Mouse (Mus musculus): ENCODE data around the gene Otulin. TPM values are rescaled to one million over a fixed set of nuclear protein-coding genes. Genes with fewer than 3 reads are reported as not detected.

The Otulin gene
- polyA plus RNA-seq, 1 experiment, result 23.7 TPM

- peak; percentile 63 for DNase-seq (ENCODE audit: low read depth)
Measured at GRCm38 (mm10) chr15:27558456-27559147, 71.9 kb downstream of the Otulin start.

GRCm38 (mm10) chr15:27553554-27553953 lies 76.9 kb downstream of the Otulin start:
- no peak for DNase-seq (ENCODE audit: low read depth)
- no peak for TF ChIP-seq POLR2A (IDR thresholded peaks at IDR 0.05; ENCODE audit: borderline replicate concordance, extremely low read depth, insufficient read depth, insufficient read length, poor library complexity, severe bottlenecking)
- no peak for TF ChIP-seq CTCF (IDR thresholded peaks at IDR 0.05; ENCODE audit: borderline replicate concordance, extremely low read depth, insufficient read depth, insufficient read length)

More at GRCm38 (mm10) chr15:27558456-27559147, 71.9 kb downstream of the Otulin start:
- TF ChIP-seq CTCF (IDR thresholded peaks at IDR 0.05; ENCODE audit: borderline replicate concordance, extremely low read depth, insufficient read depth, insufficient read length), result no peak
- no peak for TF ChIP-seq POLR2A (IDR thresholded peaks at IDR 0.05; ENCODE audit: borderline replicate concordance, extremely low read depth, insufficient read depth, insufficient read length, poor library complexity, severe bottlenecking)

- TF ChIP-seq CTCF (IDR thresholded peaks at IDR 0.05; ENCODE audit: borderline replicate concordance, extremely low read depth, insufficient read depth, insufficient read length) (no peak), POLR2A (IDR thresholded peaks at IDR 0.05; ENCODE audit: borderline replicate concordance, extremely low read depth, insufficient read depth, insufficient read length, poor library complexity, severe bottlenecking) (no peak)
- DNase-seq (ENCODE audit: low read depth), result no peak
Measured at GRCm38 (mm10) chr15:27552129-27552700, 78.3 kb downstream of the Otulin start.

GRCm38 (mm10) chr15:27551117-27552114 lies 79.1 kb downstream of the Otulin start:
- no peak for TF ChIP-seq CTCF (IDR thresholded peaks at IDR 0.05; ENCODE audit: borderline replicate concordance, extremely low read depth, insufficient read depth, insufficient read length)
- no peak for TF ChIP-seq POLR2A (IDR thresholded peaks at IDR 0.05; ENCODE audit: borderline replicate concordance, extremely low read depth, insufficient read depth, insufficient read length, poor library complexity, severe bottlenecking)
- no peak for DNase-seq (ENCODE audit: low read depth)

GRCm38 (mm10) chr15:27550358-27550992 lies 80.0 kb downstream of the Otulin start:
- DNase-seq (ENCODE audit: low read depth), result no peak
- TF ChIP-seq CTCF (IDR thresholded peaks at IDR 0.05; ENCODE audit: borderline replicate concordance, extremely low read depth, insufficient read depth, insufficient read length), result no peak
- no peak for TF ChIP-seq POLR2A (IDR thresholded peaks at IDR 0.05; ENCODE audit: borderline replicate concordance, extremely low read depth, insufficient read depth, insufficient read length, poor library complexity, severe bottlenecking)

- TF ChIP-seq POLR2A (IDR thresholded peaks at IDR 0.05; ENCODE audit: borderline replicate concordance, extremely low read depth, insufficient read depth, insufficient read length, poor library complexity, severe bottlenecking) (no peak), CTCF (IDR thresholded peaks at IDR 0.05; ENCODE audit: borderline replicate concordance, extremely low read depth, insufficient read depth, insufficient read length) (no peak)
- peak; percentile 49 for DNase-seq (ENCODE audit: low read depth)
Measured at GRCm38 (mm10) chr15:27549878-27550277, 80.6 kb downstream of the Otulin start.

- DNase-seq (ENCODE audit: low read depth), result no peak
- TF ChIP-seq CTCF (IDR thresholded peaks at IDR 0.05; ENCODE audit: borderline replicate concordance, extremely low read depth, insufficient read depth, insufficient read length), result no peak
- no peak for TF ChIP-seq POLR2A (IDR thresholded peaks at IDR 0.05; ENCODE audit: borderline replicate concordance, extremely low read depth, insufficient read depth, insufficient read length, poor library complexity, severe bottlenecking)
Measured at GRCm38 (mm10) chr15:27549071-27549470, 81.4 kb downstream of the Otulin start.

GRCm38 (mm10) chr15:27548110-27548509 lies 82.4 kb downstream of the Otulin start:
- TF ChIP-seq CTCF (IDR thresholded peaks at IDR 0.05; ENCODE audit: borderline replicate concordance, extremely low read depth, insufficient read depth, insufficient read length), result no peak
- no peak for TF ChIP-seq POLR2A (IDR thresholded peaks at IDR 0.05; ENCODE audit: borderline replicate concordance, extremely low read depth, insufficient read depth, insufficient read length, poor library complexity, severe bottlenecking)
- DNase-seq (ENCODE audit: low read depth), result no peak

- TF ChIP-seq CTCF (IDR thresholded peaks at IDR 0.05; ENCODE audit: borderline replicate concordance, extremely low read depth, insufficient read depth, insufficient read length) (no peak), POLR2A (IDR thresholded peaks at IDR 0.05; ENCODE audit: borderline replicate concordance, extremely low read depth, insufficient read depth, insufficient read length, poor library complexity, severe bottlenecking) (no peak)
- no peak for DNase-seq (ENCODE audit: low read depth)
Measured at GRCm38 (mm10) chr15:27545203-27545602, 85.3 kb downstream of the Otulin start.

GRCm38 (mm10) chr15:27539745-27540144 lies 90.7 kb downstream of the Otulin start:
- no peak for DNase-seq (ENCODE audit: low read depth)
- TF ChIP-seq CTCF (IDR thresholded peaks at IDR 0.05; ENCODE audit: borderline replicate concordance, extremely low read depth, insufficient read depth, insufficient read length), result no peak
- TF ChIP-seq POLR2A (IDR thresholded peaks at IDR 0.05; ENCODE audit: borderline replicate concordance, extremely low read depth, insufficient read depth, insufficient read length, poor library complexity, severe bottlenecking), result no peak
